Mouse (Mus musculus) embryonic facial prominence, embryonic 11.5 days (tissue): ENCODE measurements around the gene Hykk. TPM values are rescaled to one million over a fixed set of nuclear protein-coding genes. Genes with fewer than 3 reads are reported as not detected.

ENCODE experiments used
- ATAC-seq: fragments of 200-750 bp; cut with Nextera tagmentation; replicated peaks from 2 replicates; pipeline ENCODE4 v1.8.0; 2017; ENCODE audit warnings: low read depth; ENCODE audit not compliant: insufficient number of reproducible peaks, low FRiP score, low TSS enrichment
- DNase-seq: peaks from one replicate; pipeline ENCODE4 v3.0.0-alpha.2; 2015; ENCODE audit warnings: low spot score
- H3K27ac ChIP-seq: fragments of 300-500 bp; sonication (generic); replicated peaks from 2 replicates; pipeline ENCODE4 v1.5.1; 2014; ENCODE audit warnings: mild to moderate bottlenecking, low read depth, low read length, control low read depth
- H3K27me3 ChIP-seq: fragments of 300-500 bp; sonication (generic); 2 replicates; pipeline ENCODE4 v1.6.1; 2014; ENCODE audit warnings: mild to moderate bottlenecking, low read length, moderate library complexity, mixed read lengths; ENCODE audit not compliant: control insufficient read depth, insufficient read depth
- H3K36me3 ChIP-seq: fragments of 300-500 bp; sonication (generic); replicated peaks from 2 replicates; pipeline ENCODE4 v1.6.1; 2014; ENCODE audit warnings: low read depth, mild to moderate bottlenecking, low read length, moderate library complexity, mixed read lengths; ENCODE audit not compliant: control insufficient read depth, insufficient read depth
- H3K4me1 ChIP-seq: fragments of 300-500 bp; sonication (generic); 2 replicates; pipeline ENCODE4 v1.6.1; 2014; ENCODE audit warnings: low read length, mixed read lengths; ENCODE audit not compliant: control insufficient read depth, insufficient read depth
- H3K4me2 ChIP-seq: fragments of 300-500 bp; sonication (generic); 2 replicates; pipeline ENCODE4 v1.6.1; 2014; ENCODE audit warnings: low read depth, mild to moderate bottlenecking, control low read depth, low read length, moderate library complexity
- H3K4me3 ChIP-seq: fragments of 300-500 bp; sonication (generic); 2 replicates; pipeline ENCODE4 v1.5.1; 2014; ENCODE audit warnings: low read depth, low read length, control low read depth
- H3K9ac ChIP-seq: fragments of 300-500 bp; sonication (generic); replicated peaks from 2 replicates; pipeline ENCODE4 v1.6.1; 2014; ENCODE audit warnings: mild to moderate bottlenecking, control low read depth, low read length
- H3K9me3 ChIP-seq: fragments of 300-500 bp; sonication (generic); replicated peaks from 2 replicates; pipeline ENCODE4 v1.6.1; 2016; ENCODE audit warnings: mild to moderate bottlenecking, low read length, inconsistent platforms, mixed read lengths; ENCODE audit not compliant: control insufficient read depth
- WGBS: fragments of 180-500 bp; shearing (Covaris S2); extraction: QIAGEN DNeasy Blood & Tissue Kit; methylation state at CpG from one replicate; pipeline ENCODE4 v1.1.7; 2014; 5-methylcytosine and 5-hydroxymethylcytosine counted together
- polyA plus RNA-seq: library from polyadenylated mRNA; unstranded; fragments of >200 nt; fragmentation: Nextera tagmentation; extraction: Ambion mirVana; gene quantifications from 2 replicates; pipeline ENCODE4 v1.2.1, GENCODE M21; 2014

The Hykk gene
- polyA plus RNA-seq, 1 experiment from 2014 or later = 5.8 TPM

DNA sequence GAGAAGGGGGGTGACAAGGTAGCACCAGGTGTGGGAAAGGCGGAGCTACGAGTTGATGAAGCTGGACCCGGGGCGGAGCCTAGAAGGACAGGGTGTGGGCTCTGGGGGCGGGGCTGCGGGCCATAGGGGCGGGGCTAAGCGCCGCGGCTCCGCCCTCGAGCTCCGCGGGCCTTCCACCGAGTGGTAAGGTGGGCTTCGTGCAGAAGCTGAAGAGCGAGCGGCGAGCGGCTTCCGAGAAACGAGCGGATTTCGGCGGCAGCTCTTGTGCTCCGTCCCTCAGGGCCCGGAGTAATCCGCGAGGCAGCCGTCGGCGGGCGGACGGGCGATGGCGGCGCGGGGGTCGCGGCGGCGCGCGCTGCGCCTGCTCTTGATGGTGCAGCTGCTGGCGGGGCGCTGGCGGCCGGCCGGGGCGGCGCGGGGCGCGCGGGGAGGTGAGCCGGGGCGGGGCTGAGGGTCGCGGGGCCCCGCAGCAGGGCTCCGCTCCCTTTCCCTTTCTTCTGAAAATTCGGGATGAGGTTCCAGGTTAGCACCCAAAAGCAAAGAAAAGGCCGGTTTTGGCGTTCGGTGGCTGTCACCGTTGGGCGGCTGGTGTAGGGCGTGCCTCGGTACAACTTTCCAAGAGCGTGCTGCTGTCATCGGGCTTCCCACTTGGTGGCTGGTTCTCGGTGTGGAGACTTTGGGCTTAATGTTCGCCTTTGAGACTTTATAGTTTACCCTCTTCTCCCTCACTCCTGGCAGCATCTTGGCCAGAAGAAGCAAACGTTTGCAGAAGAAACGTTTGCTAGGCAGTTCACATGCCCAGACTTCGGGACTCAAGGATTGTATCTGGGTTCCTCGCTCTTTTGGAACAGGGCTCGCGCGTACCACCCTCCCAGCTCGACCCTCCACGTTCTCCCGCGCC is 64.5 kb downstream of the Hykk start:
- ATAC-seq (peak; percentile 81), DNase-seq (peak; percentile 76)
- Histone ChIP-seq H3K4me1 (no peaks in the 10 kb centered on the region), H3K36me3 (no peaks in the 10 kb centered on the region), H3K27ac (no peak overlapping the region), H3K9me3 (no peaks in the 10 kb centered on the region), H3K4me2 (peak overlapping the region; percentile 93), H3K9ac (peak overlapping the region; percentile 50), H3K27me3 (peaks cover 20% of the 10 kb centered on the region), H3K4me3 (peak overlapping the region; percentile 59)
- WGBS = under 1% methylated on average over 63 of the region's 85 CpGs

DNA sequence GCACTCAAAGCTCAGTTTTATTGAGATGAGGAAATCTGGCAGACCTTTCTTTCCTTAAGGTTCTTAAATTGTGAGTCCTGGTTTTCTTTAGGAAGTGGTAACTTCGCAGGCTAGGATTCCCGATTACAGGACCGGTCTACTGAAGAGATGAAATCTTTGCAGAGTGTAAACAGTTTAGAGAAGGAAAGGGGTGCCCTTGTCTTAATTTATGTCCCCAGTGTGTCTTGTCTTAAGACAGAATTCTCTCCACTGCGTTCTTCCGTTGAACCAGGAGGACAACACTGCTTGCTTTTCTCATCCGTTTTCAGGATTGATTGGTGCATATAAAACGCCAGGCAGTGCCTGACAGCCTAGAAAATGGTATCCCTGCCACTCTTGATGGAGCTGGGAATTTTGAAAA is 65.3 kb downstream of the Hykk start:
- H3K36me3 ChIP-seq = no peaks in the 10 kb centered on the region
- peak overlapping the region; percentile 59; the same call in 1 of the 2 replicates for H3K4me3 ChIP-seq
- no peaks in the 10 kb centered on the region for H3K4me1 ChIP-seq
- H3K27ac ChIP-seq = no peak overlapping the region
- WGBS = 6% methylated on average over 7 of the region's 7 CpGs
- ATAC-seq (no peak), DNase-seq (peak; percentile 30)
- no peaks in the 10 kb centered on the region for H3K9me3 ChIP-seq
- H3K27me3 ChIP-seq = peaks cover 20% of the 10 kb centered on the region
- no peak overlapping the region; the same call in 1 of the 2 replicates for H3K4me2 ChIP-seq
- no peak overlapping the region for H3K9ac ChIP-seq

DNA sequence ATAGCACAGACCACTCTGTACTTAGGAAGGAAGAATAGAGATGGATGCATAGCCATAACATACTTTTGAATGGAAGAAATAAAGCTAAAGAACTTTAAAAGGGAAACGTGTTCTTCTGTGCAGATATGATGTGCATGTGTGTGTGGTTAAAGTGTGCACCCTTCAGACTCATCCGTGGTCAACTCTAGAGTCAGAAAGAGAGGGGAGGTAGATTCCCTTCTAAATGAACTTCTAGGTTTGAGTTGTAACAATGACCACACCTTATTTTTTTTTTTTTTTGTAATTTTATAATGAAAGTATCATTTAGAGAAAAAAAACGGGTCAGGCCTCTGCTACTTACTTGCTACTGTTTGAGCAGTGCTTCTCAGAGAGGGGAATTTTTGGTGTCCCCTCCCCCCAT is 73.3 kb downstream of the Hykk start:
- Histone ChIP-seq H3K9me3 (no peaks in the 10 kb centered on the region), H3K4me1 (no peaks in the 10 kb centered on the region), H3K4me3 (no peak overlapping the region), H3K4me2 (no peak overlapping the region), H3K36me3 (no peaks in the 10 kb centered on the region), H3K27me3 (no peaks in the 10 kb centered on the region), H3K27ac (no peak overlapping the region), H3K9ac (no peak overlapping the region)
- 81% methylated on average over 3 of the region's 3 CpGs for WGBS
- no peak for DNase-seq
- ATAC-seq = no peak

DNA sequence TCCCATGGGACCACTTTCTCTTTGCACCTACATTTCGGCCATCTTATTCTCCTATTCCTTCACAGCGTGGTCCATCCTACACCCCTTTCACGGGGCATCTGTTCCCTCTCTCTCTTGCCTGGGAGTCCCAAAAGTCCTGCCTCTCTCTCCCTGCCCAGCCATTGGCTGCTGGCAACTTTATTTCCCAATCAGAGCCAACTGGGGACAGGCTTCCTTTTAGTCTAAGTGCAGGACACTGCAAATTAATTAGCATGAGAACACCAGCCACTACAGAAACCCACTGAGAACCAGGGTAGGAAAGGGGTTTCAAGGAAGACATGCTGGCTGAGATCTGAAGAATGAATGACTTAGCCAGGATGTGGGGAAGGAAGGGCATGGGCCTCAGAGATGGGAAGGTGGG is 77.3 kb downstream of the Hykk start:
- ATAC-seq = no peak
- Histone ChIP-seq H3K36me3 (no peaks in the 10 kb centered on the region), H3K27me3 (no peaks in the 10 kb centered on the region), H3K9me3 (no peaks in the 10 kb centered on the region), H3K27ac (no peak overlapping the region), H3K4me2 (no peak overlapping the region), H3K9ac (no peak overlapping the region), H3K4me3 (no peak overlapping the region), H3K4me1 (no peaks in the 10 kb centered on the region)
- no peak for DNase-seq
- 49% methylated on average over 3 of the region's 3 CpGs for WGBS

DNA sequence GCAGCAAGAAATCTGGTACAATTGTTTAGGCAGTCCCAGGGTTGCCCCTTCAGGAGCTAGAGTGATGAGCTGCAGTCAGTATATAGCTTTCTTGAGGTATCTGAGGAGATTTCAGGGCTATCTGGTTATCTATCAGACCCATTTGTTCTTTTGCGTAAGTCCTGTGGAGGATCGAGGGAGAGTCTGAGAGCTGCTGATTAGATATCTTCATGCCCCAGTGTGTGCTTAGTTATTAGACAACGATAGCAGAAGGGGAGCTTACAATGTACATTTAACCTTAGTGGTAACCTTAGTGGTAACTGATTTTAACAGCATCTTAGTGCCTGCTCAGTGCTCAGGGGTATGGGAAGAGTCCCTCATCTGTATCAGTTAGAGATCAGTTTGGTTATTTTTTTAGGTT is 78.6 kb downstream of the Hykk start:
- H3K4me3 ChIP-seq = no peak overlapping the region
- ATAC-seq (no peak), DNase-seq (no peak)
- H3K27ac ChIP-seq = no peak overlapping the region
- H3K4me2 ChIP-seq = no peak overlapping the region
- no peaks in the 10 kb centered on the region for H3K36me3 ChIP-seq
- H3K9ac ChIP-seq = no peak overlapping the region
- H3K4me1 ChIP-seq = no peaks in the 10 kb centered on the region
- H3K9me3 ChIP-seq = no peaks in the 10 kb centered on the region
- no peaks in the 10 kb centered on the region for H3K27me3 ChIP-seq
- WGBS = 82% methylated on average over 3 of the region's 3 CpGs

Other genes starting within 250 kb of the Hykk start
- gene Dnaja4, start 218.4 kb upstream of the Hykk start, polyA plus RNA-seq = 4.2 and 4.7 TPM in 2 replicates
- gene Wdr61, start 182.8 kb upstream of the Hykk start, polyA plus RNA-seq = 196 and 206 TPM in 2 replicates
- 962 and 1,036 TPM in 2 replicates for gene Crabp1, start 152.5 kb upstream of the Hykk start, polyA plus RNA-seq
- gene Ireb2, start 53.5 kb upstream of the Hykk start, polyA plus RNA-seq = 63.8 and 67.4 TPM in 2 replicates
- 353 and 372 TPM in 2 replicates for gene Psma4, start 33.5 kb downstream of the Hykk start, polyA plus RNA-seq
- 1.1 and 1.6 TPM in 2 replicates for gene AY074887, start 33.7 kb downstream of the Hykk start, polyA plus RNA-seq
- 1.2 and 2.7 TPM in 2 replicates for gene Chrna5, start 63.6 kb downstream of the Hykk start, polyA plus RNA-seq
- 4.4 and 6.5 TPM in 2 replicates for gene Chrna3, start 109.3 kb downstream of the Hykk start, polyA plus RNA-seq
- 0.79 and 1.7 TPM in 2 replicates for gene Chrnb4, start 131.5 kb downstream of the Hykk start, polyA plus RNA-seq
- gene Ube2q2, start 231.6 kb downstream of the Hykk start, polyA plus RNA-seq = 41.1 and 48.0 TPM in 2 replicates